Mouse (Mus musculus) lung, postnatal 14 days (tissue): ENCODE results near the gene Pde11a.

Experiments
- DNase-seq: peaks from one replicate; pipeline ENCODE4 v3.0.0; 2021

Pde11a gene

GRCm38 (mm10) chr2:76338215-76339156 lies at the start of gene Pde11a:
TSS of gene Pde11a (minus strand) at chr2:76338774.
- DNase-seq, result peak; percentile 22

- DNase-seq, result no peak
These were observed 48.0 kb upstream of the Pde11a start for GRCm38 (mm10) chr2:76386531-76386930.

- DNase-seq, result no peak
These were observed 40.1 kb upstream of the Pde11a start for GRCm38 (mm10) chr2:76378646-76379045.

GRCm38 (mm10) chr2:76374544-76375206 lies 36.1 kb upstream of the Pde11a start:
- DNase-seq, result no peak

- no peak for DNase-seq
These were observed 33.7 kb upstream of the Pde11a start for GRCm38 (mm10) chr2:76372244-76372643.

- no peak for DNase-seq
These were observed 32.0 kb upstream of the Pde11a start for GRCm38 (mm10) chr2:76370656-76370922.

GRCm38 (mm10) chr2:76369821-76370655 lies 31.5 kb upstream of the Pde11a start, which contains the start of gene Rbm45:
TSS of gene Rbm45 (plus strand) at chr2:76369984.
- peak; percentile 92 for DNase-seq

- DNase-seq, result no peak
These were observed 30.5 kb upstream of the Pde11a start for GRCm38 (mm10) chr2:76368861-76369660.

GRCm38 (mm10) chr2:76367188-76367922 lies 28.8 kb upstream of the Pde11a start:
- DNase-seq, result peak; percentile 91

GRCm38 (mm10) chr2:76365811-76366210 lies 27.2 kb upstream of the Pde11a start:
- no peak for DNase-seq

GRCm38 (mm10) chr2:76362111-76362510 lies 23.5 kb upstream of the Pde11a start:
- no peak for DNase-seq

GRCm38 (mm10) chr2:76360226-76360625 lies 21.7 kb upstream of the Pde11a start, which contains the start of gene Cyct:
TSS of gene Cyct (minus strand) at chr2:76360450.
- no peak for DNase-seq

GRCm38 (mm10) chr2:76347839-76348238 lies 9.3 kb upstream of the Pde11a start:
- DNase-seq, result no peak

- no peak for DNase-seq
These were observed 3.6 kb upstream of the Pde11a start for GRCm38 (mm10) chr2:76342146-76342545.

- DNase-seq, result no peak
These were observed 4.0 kb downstream of the Pde11a start for GRCm38 (mm10) chr2:76334596-76334995.

- DNase-seq, result no peak
These were observed 6.3 kb downstream of the Pde11a start for GRCm38 (mm10) chr2:76332161-76332805.

- no peak for DNase-seq
These were observed 8.5 kb downstream of the Pde11a start for GRCm38 (mm10) chr2:76330081-76330480.

GRCm38 (mm10) chr2:76326161-76326560 lies 12.4 kb downstream of the Pde11a start:
- no peak for DNase-seq

- DNase-seq, result no peak
These were observed 14.1 kb downstream of the Pde11a start for GRCm38 (mm10) chr2:76324463-76324862.

- no peak for DNase-seq
These were observed 15.2 kb downstream of the Pde11a start for GRCm38 (mm10) chr2:76323185-76323875.
